Mouse (Mus musculus) CD8-positive naive resting alpha-beta T cell, adult 2 months (primary cell): Measurements from ENCODE around the gene Trim3.

Experiments used
- DNase-seq, 2 experiments: peaks; one replicate each; pipeline ENCODE4 v3.0.0; 2022; ENCODE audit warnings: low read depth in 2 of 2, low spot score in 2 of 2

Gene Trim3

GRCm38 (mm10) chr7:105633127-105633800, at the start of gene Trim3:
Gene Trim3 (minus strand): TSS chr7:105633571.
- DNase-seq: peak; percentile 51 to 55

GRCm38 (mm10) chr7:105650639-105651435, 17.5 kb upstream of the Trim3 start, which contains the start of gene Dnhd1:
Gene Dnhd1 (plus strand): TSS chr7:105650827.
- peak; percentile 29 to 54 for DNase-seq

- no peak for DNase-seq
These were observed 8.6 kb upstream of the Trim3 start for GRCm38 (mm10) chr7:105641936-105642335.

- no peak for DNase-seq
These were observed 7.5 kb upstream of the Trim3 start for GRCm38 (mm10) chr7:105640894-105641255.

- peak; percentile 93 to 94 for DNase-seq
These were observed 7.0 kb upstream of the Trim3 start, which contains the start of the genes Arfip2 and Gm45799 for GRCm38 (mm10) chr7:105640233-105640893. Gene Arfip2 (minus strand): TSS chr7:105640416. Gene Gm45799 (plus strand): TSS chr7:105640552.

GRCm38 (mm10) chr7:105639756-105640155, 6.4 kb upstream of the Trim3 start, which contains the start of gene Timm10b:
Gene Timm10b (plus strand): TSS chr7:105640056.
- no peak for DNase-seq

DNA sequence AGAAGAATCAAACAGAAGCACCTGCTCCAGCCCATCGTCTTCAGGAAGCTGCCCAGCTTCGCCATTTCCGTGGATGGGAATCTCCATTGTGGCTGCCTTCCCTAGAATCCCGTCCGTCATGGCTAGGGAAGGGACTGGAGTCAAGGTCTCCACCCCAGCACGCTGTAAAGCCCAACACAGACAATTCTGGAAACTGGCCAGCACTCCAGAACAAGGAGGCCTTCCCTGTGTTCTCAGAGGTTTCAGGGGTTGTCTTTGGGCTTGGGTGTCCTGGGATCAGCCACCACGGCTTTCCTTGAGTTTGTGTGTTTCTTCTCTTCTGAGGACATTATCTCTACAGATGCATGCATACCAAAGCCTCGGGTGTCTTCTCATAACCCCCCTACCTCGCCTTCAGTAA, 5.9 kb upstream of the Trim3 start:
- DNase-seq: no peak

DNA sequence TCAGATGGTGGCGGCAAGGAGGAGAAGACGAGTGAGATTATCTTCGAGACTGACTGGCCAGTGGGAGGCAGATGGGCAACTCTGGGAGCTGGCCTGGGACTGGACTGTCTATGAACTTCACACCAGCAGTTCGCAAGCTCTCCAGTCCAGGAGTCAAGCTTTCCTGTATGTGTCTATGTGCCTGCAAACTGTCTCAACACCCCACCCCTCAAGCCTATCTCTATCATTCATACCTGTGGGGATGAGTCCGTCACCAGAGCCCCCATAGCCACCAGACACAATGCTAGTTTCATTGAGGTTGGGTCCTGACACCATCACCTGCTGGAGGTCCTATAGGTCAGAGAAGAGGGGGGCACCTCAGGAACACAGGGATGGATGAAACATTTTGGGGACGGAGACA, 5.4 kb upstream of the Trim3 start:
- no peak for DNase-seq

- DNase-seq: no peak
These were observed 2.4 kb upstream of the Trim3 start for GRCm38 (mm10) chr7:105635726-105636125.

DNA sequence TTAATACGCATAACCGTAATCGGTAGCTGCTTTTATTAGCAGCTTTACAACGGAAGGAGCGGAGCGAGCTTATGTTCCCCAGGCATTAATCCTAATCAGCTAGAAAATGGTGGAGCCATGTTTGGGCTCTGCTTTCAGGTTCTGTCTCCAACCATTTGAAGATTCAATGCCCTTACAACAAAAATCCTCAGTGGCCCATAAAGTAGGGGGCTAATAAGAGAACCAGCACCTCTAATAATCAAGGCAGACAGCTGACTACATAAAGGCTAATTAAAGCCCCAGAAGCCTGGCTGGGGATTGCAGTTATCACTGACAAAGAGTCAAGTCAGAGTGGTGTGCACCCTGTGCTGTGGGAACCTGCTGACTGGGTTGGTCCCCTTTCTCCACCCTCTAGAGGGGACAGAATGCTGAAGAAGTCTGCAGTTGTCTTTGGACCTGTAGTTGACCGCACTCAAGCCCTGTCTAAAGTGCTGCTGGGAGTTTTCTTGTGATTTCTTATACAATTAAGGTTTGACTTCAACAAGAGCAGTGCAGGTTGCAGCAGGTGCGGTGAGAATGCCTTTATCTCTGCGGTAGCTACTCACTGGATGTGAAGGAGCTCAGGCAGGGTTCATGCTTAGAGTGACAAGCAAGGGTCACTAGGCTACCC, 1.0 kb upstream of the Trim3 start:
- no peak for DNase-seq

DNA sequence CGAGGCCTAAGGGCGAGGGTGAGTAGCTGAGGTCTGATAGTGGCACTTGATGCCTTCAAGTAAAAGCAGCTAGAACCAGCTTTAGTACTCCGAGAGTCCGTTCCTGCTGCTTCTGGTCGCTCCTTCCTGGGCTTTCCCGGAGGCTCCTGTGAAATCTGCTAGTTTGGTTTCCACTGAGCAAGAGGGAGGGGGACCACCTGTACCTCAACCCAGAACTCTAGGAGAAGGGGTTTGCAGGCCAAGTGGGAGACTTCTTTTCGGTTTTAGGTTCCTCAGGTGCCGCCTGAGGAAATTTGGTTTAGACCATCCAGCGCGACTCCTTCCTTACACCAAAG, 397 bp upstream of the Trim3 start:
- DNase-seq: no peak

GRCm38 (mm10) chr7:105632551-105632972, 809 bp downstream of the Trim3 start:
- no peak for DNase-seq

GRCm38 (mm10) chr7:105628633-105629032, 4.7 kb downstream of the Trim3 start:
- DNase-seq: no peak

GRCm38 (mm10) chr7:105625397-105625796, 8.0 kb downstream of the Trim3 start:
- no peak for DNase-seq

DNA sequence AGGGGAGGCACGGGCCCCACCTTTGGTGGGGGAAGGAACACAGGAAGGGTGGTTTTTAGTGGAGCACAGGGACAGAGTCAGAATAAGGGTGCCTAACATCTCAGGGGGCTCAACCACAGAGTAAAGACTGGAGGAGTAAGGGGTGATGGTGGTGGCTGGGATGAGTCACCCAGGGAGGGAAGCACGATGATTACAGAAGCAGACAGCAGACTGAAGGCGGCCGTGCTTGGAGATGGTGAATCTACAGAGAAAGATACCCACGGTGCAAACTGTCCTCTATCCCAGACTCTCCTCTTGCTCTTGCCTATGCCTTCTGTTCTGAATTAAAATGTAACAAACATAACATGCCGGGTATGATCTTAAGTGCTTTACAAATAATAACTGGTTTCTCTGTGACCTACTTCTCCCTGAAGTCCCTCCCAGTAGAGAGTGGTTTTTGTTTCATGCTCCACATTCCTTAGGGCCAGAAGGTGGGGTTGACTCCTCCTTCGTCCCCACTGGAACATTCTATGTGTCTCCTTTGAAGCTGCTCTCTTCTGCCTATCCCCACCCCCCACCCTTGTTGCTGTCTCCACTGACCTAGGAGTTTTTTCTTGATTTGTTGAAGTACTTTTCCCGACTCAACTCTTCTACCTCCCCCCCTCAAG, 11.6 kb downstream of the Trim3 start:
- no peak for DNase-seq

DNA sequence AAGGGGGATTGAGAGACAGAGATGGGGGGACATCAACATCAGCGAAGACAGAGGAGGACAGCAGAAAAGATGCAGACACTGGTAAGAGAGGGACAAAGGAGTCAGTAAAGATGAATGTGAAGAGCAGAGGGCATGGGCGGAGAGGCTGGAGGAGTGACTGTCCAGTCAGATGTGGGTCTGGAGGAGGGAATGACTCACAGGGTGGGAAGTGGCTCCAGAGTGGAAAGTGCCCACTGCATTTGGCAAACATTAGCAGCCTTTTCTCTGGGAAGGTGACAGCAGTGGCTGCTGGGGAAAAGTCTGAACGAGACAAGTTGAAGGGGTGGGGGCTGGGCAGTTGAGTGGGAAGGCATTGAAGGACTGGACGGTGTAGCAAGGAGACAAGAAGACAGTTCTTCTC, 12.3 kb downstream of the Trim3 start:
- DNase-seq: no peak

DNA sequence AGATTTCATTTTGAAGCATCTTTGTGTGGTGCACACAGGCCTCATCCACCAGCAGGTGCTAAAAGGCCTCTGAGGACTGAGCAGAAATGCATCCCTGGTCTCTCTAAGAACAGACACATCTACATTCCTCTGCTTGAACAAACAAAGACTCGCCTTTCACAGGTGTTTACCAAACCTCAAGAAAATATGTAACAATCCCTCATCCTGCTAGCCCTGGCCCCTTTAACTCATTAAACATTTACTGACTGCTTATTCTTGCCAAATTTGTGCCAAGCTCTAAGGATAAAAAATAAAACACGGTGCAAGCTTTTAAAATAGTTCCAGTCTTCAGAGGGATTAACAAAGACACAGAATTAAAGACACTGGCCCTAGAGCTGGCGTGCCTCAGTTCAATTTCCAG, 13.7 kb downstream of the Trim3 start:
- DNase-seq: no peak

- DNase-seq: no peak
These were observed 15.6 kb downstream of the Trim3 start for GRCm38 (mm10) chr7:105617810-105618209.

DNA sequence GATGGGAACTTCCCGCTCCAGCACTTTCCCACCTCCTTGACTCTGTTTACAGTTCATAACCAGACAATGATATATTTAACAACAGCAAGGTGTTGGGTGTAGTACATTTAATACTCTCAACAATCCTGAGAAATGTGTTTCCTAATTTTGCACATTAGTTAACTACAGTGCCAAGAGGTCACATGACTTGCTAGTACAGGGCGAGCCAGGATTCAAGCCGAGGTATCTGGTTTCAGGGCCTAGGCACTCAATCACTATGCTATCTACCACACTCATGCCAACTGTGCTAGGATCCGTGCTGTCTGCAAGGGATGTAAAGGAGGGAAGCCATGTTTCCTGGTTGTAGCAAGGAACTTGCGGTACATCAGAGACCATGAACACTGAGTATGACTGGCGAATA, 16.8 kb downstream of the Trim3 start:
- no peak for DNase-seq

GRCm38 (mm10) chr7:105615720-105616119, 17.7 kb downstream of the Trim3 start:
- DNase-seq: no peak

DNA sequence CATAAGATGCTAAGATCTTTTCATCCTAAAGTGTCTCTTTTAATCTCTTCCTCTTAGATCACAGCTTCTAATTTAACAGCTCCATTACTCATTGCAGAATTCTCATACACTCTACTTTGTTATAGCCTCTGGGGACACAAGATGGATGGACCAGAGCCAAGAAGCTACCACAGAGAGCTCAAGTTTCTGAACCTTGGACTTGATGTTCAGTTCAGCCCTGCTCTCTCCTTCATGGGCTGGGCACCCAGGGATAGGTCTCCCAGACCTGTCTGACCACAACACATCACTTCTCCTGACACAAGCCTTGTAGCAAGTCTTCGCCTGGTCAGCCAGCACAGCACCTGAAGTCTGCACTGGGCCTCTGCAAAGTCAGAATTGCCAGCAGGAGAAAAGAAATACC, 19.0 kb downstream of the Trim3 start:
- DNase-seq: no peak
